Mouse (Mus musculus): Measurements from ENCODE around the gene Arhgdia. TPM values are rescaled to one million over a fixed set of nuclear protein-coding genes. Genes with fewer than 3 reads are reported as not detected.

The Arhgdia gene
- total and polyA plus RNA-seq, 3 experiments = 172 to 958 (median 417) TPM

DNA sequence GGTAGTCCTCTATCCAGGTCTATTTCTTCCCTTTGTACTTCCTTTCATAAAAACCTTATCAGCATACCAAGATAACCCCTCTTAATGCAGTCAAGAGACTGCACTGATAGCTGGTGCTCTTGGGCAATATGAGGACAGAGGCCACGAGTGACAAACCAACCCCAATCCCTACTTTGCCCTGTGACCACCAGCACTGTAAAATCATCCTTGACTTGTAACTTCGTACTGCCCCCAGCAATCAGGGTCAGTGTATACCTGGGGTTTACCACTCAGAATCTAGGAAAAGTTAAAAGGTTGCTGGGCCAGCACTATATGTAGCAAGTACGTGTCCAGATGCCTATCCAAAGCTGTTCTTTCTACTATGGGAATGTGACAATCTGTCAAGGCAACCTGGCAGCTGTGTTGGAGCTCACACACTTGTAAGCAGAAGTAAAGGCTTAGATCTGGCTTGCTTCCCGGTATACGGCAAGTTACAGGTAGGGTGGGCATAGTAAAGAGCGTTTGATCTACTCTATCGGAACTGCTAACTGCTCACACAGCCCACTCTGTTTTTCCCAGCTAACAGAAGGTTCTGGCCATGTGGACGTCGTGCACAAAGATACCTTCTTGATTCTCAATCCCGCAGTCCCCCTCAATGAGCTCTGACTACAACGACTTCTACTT is 9.5 kb downstream of the Arhgdia start:
- Histone ChIP-seq H3K4me1 (ENCODE audit: control insufficient read depth in 1 of 2, insufficient read depth in 2 of 2) (peaks cover 4 to 46% of the 10 kb centered on the region in 2 experiments), H3K79me2 (replicated peaks; ENCODE audit: control insufficient read depth, extremely low read depth, insufficient read depth, poor library complexity, severe bottlenecking) (peaks cover 46% of the 10 kb centered on the region), H3K36me3 (replicated peaks in 1 of 2; ENCODE audit: control insufficient read depth in 1 of 2, insufficient read depth in 1 of 2, low read length in 1 of 2) (peaks cover 36 to 48% of the 10 kb centered on the region in 2 experiments), H3K27ac (ENCODE audit: insufficient read depth, low read depth) (peak overlapping the region; percentile 55), H3K9ac (ENCODE audit: insufficient read depth, low read depth) (peak overlapping the region; percentile 78), H3K4me3 (replicated peaks in 1 of 3; ENCODE audit: low read depth in 2 of 3, low read length in 2 of 3, poor library complexity in 1 of 3) (peak overlapping the region; percentile 81 to 93 (median 91)), H3K4me2 (ENCODE audit: insufficient read depth, low read depth, poor library complexity, severe bottlenecking) (peak overlapping the region; percentile 79), H3K9me3 (replicated peaks; ENCODE audit: low read length) (no peaks in the 10 kb centered on the region), H3K27me3 (replicated peaks) (no peaks in the 10 kb centered on the region)
- TF ChIP-seq SIN3A (IDR thresholded peaks at IDR 0.05; ENCODE audit: low read length) = peak; percentile 28; the same call in 1 of the 2 replicates
- TF ChIP-seq POLR2A (IDR thresholded peaks at IDR 0.05; ENCODE audit: low read depth, low read length) = no peak
- TF ChIP-seq UBTF (IDR thresholded peaks at IDR 0.05; ENCODE audit: low read depth, low read length) = 0 out of 2 replicates have a peak, but pooled peaks have one; percentile 13
- dilution Hi-C loops (cut with MboI; ENCODE audit: extremely low pct_ligation_motif_present, extremely low pct_unique_long_range_greater_than_20kb, low sequenced_read_pairs) (no loop called here), in situ Hi-C loops (cut with MboI; ENCODE audit: low pct_ligation_motif_present, low pct_unique_long_range_greater_than_20kb, low sequenced_read_pairs) (no loop called here)
- DNase-seq (ENCODE audit: extremely low read depth) = no peak

GRCm38 (mm10) chr11:120571122-120571521 is 10.3 kb downstream of the Arhgdia start:
- Histone ChIP-seq H3K36me3 (replicated peaks in 1 of 2; ENCODE audit: control insufficient read depth in 1 of 2, insufficient read depth in 1 of 2, low read length in 1 of 2) (peaks cover 40 to 48% of the 10 kb centered on the region in 2 experiments), H3K9me3 (replicated peaks; ENCODE audit: low read length) (no peaks in the 10 kb centered on the region), H3K4me1 (ENCODE audit: control insufficient read depth in 1 of 2, insufficient read depth in 2 of 2) (peaks cover 4 to 40% of the 10 kb centered on the region in 2 experiments), H3K4me2 (ENCODE audit: insufficient read depth, low read depth, poor library complexity, severe bottlenecking) (peak overlapping the region; percentile 79), H3K9ac (ENCODE audit: insufficient read depth, low read depth) (peak overlapping the region; percentile 78; the same call in 1 of the 2 replicates), H3K79me2 (replicated peaks; ENCODE audit: control insufficient read depth, extremely low read depth, insufficient read depth, poor library complexity, severe bottlenecking) (peaks cover 48% of the 10 kb centered on the region), H3K27me3 (replicated peaks) (no peaks in the 10 kb centered on the region), H3K4me3 (replicated peaks in 1 of 3; ENCODE audit: low read depth in 2 of 3, low read length in 2 of 3, poor library complexity in 1 of 3) (peak overlapping the region; percentile 81 to 93 (median 91)), H3K27ac (ENCODE audit: insufficient read depth, low read depth) (no peak overlapping the region)
- dilution Hi-C loops (cut with MboI; ENCODE audit: extremely low pct_ligation_motif_present, extremely low pct_unique_long_range_greater_than_20kb, low sequenced_read_pairs) = no loop called here
- DNase-seq (ENCODE audit: extremely low read depth) = peak; percentile 33
- in situ Hi-C loops (cut with MboI; ENCODE audit: low pct_ligation_motif_present, low pct_unique_long_range_greater_than_20kb, low sequenced_read_pairs) = no loop called here
- TF ChIP-seq IRF4 (IDR thresholded peaks at IDR 0.05; ENCODE audit: low read depth, low read length) = no peak

DNA sequence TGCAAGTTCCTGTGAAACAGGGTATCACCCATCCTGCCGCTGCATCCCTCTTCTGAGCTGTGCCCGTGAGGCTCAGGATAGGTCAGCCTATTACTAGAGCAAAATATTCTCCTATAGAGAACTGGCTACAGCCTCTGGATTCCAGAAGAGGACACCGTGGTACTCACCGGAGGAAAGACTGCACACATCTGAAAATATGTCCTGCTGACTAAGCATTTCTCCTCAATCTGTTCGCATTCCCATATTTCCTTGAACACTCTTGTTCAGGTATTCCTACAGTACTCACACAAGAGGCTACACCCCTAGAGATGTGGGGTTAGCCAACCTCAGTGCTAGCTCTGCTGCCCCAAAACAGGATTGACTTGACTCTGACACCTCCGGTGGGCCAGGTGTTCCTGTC is 13.1 kb downstream of the Arhgdia start:
- Histone ChIP-seq H3K4me1 (ENCODE audit: control insufficient read depth in 1 of 2, insufficient read depth in 2 of 2) (peaks cover 4 to 27% of the 10 kb centered on the region in 2 experiments), H3K9ac (ENCODE audit: insufficient read depth, low read depth) (no peak overlapping the region), H3K27ac (ENCODE audit: insufficient read depth, low read depth) (no peak overlapping the region), H3K9me3 (replicated peaks; ENCODE audit: low read length) (no peaks in the 10 kb centered on the region), H3K4me3 (replicated peaks in 1 of 3; ENCODE audit: low read depth in 2 of 3, low read length in 2 of 3, poor library complexity in 1 of 3) (no peak overlapping the region), H3K4me2 (ENCODE audit: insufficient read depth, low read depth, poor library complexity, severe bottlenecking) (no peak overlapping the region), H3K79me2 (replicated peaks; ENCODE audit: control insufficient read depth, extremely low read depth, insufficient read depth, poor library complexity, severe bottlenecking) (peaks cover 44% of the 10 kb centered on the region), H3K36me3 (replicated peaks in 1 of 2; ENCODE audit: control insufficient read depth in 1 of 2, insufficient read depth in 1 of 2, low read length in 1 of 2) (peaks cover 62 to 72% of the 10 kb centered on the region in 2 experiments), H3K27me3 (replicated peaks) (no peaks in the 10 kb centered on the region)
- in situ Hi-C loops (cut with MboI; ENCODE audit: low pct_ligation_motif_present, low pct_unique_long_range_greater_than_20kb, low sequenced_read_pairs) = loop anchor here (5.0 kb wide), 1 partner anchor 46 kb away; no protein-coding TSS in a partner anchor
- TF ChIP-seq MAFK (IDR thresholded peaks at IDR 0.05; ENCODE audit: insufficient replicate concordance, low read length) = peak; percentile 73
- no peak for TF ChIP-seq E2F4 (IDR thresholded peaks at IDR 0.05; ENCODE audit: insufficient replicate concordance, low read depth, low read length)
- no peak for TF ChIP-seq KAT2A (IDR thresholded peaks at IDR 0.05; ENCODE audit: insufficient replicate concordance, low read length)
- no peak for DNase-seq (ENCODE audit: extremely low read depth)
- dilution Hi-C loops (cut with MboI; ENCODE audit: extremely low pct_ligation_motif_present, extremely low pct_unique_long_range_greater_than_20kb, low sequenced_read_pairs) = no loop called here
